Mouse (Mus musculus) megakaryocyte progenitor cell, adult 5-6 weeks (primary cell): Measurements from ENCODE around the gene Slc30a1. TPM values are rescaled to one million over a fixed set of nuclear protein-coding genes. Genes with fewer than 3 reads are reported as not detected.
A peak's percentile ranks its signal among the peaks of the same experiment; 100 is the strongest.

Source experiments
- ATAC-seq: replicated peaks from 2 replicates; pipeline ENCODE4 v1.8.0; 2016; ENCODE audit warnings: mild to moderate bottlenecking, moderate TSS enrichment, inconsistent platforms; ENCODE audit not compliant: poor library complexity
- total RNA-seq, 2 experiments: library from RNA; stranded (forward) in 1 of 2; stranded (reverse) in 1 of 2; fragments of 157-497, 149-512 nt in 1 of 2; fragments of 200-1000 nt in 1 of 2; gene quantifications; 2 replicates each; pipeline versions ENCODE4 v1.2.3 to v1.2.4; 2015 to 2017

Slc30a1 gene
- total RNA-seq, 2 experiments from 2014 or later = 4.7 to 5.6 TPM

- ATAC-seq = no peak
These were observed 11.7 kb upstream of the Slc30a1 start for GRCm38 (mm10) chr1:191894857-191895256.

- ATAC-seq = no peak
These were observed 9.6 kb upstream of the Slc30a1 start for GRCm38 (mm10) chr1:191896806-191897552.

- ATAC-seq = peak; percentile 39
These were observed 682 bp upstream of the Slc30a1 start for GRCm38 (mm10) chr1:191905637-191906533.

GRCm38 (mm10) chr1:191907431-191907810 is 854 bp downstream of the Slc30a1 start:
- peak; percentile 48 for ATAC-seq

- ATAC-seq = no peak
These were observed 2.3 kb downstream of the Slc30a1 start for GRCm38 (mm10) chr1:191908906-191909305.

GRCm38 (mm10) chr1:191909316-191909715 is 2.7 kb downstream of the Slc30a1 start:
- ATAC-seq = no peak

GRCm38 (mm10) chr1:191910646-191911045 is 4.1 kb downstream of the Slc30a1 start:
- no peak for ATAC-seq

- 0 out of 2 replicates have a peak, but pooled peaks have one; percentile 14 for ATAC-seq
These were observed 4.6 kb downstream of the Slc30a1 start for GRCm38 (mm10) chr1:191911067-191911668.

- no peak for ATAC-seq
These were observed 8.1 kb downstream of the Slc30a1 start for GRCm38 (mm10) chr1:191914647-191915046.

- ATAC-seq = no peak
These were observed 9.0 kb downstream of the Slc30a1 start for GRCm38 (mm10) chr1:191915586-191915985.

GRCm38 (mm10) chr1:191916876-191917275 is 10.3 kb downstream of the Slc30a1 start:
- peak; percentile 78 for ATAC-seq

GRCm38 (mm10) chr1:191919336-191919735 is 12.8 kb downstream of the Slc30a1 start:
- no peak for ATAC-seq

GRCm38 (mm10) chr1:191921701-191922100 is 15.1 kb downstream of the Slc30a1 start:
- no peak for ATAC-seq

- no peak for ATAC-seq
These were observed 18.9 kb downstream of the Slc30a1 start for GRCm38 (mm10) chr1:191925496-191925895.

GRCm38 (mm10) chr1:191926681-191927080 is 20.1 kb downstream of the Slc30a1 start:
- ATAC-seq = no peak

- no peak for ATAC-seq
These were observed 21.8 kb downstream of the Slc30a1 start for GRCm38 (mm10) chr1:191928345-191928744.

- ATAC-seq = no peak
These were observed 22.5 kb downstream of the Slc30a1 start for GRCm38 (mm10) chr1:191929065-191929464.

GRCm38 (mm10) chr1:191929897-191930524 is 23.4 kb downstream of the Slc30a1 start:
- no peak for ATAC-seq

- ATAC-seq = no peak
These were observed 24.0 kb downstream of the Slc30a1 start for GRCm38 (mm10) chr1:191930525-191931105.

GRCm38 (mm10) chr1:191932286-191932985 is 25.9 kb downstream of the Slc30a1 start:
- no peak for ATAC-seq
